Mouse (Mus musculus) splenic B cell, adult 2 months (primary cell): ENCODE data around the gene Slc39a1.

Experiments used
- DNase-seq: peaks from one replicate; pipeline ENCODE4 v3.0.0-alpha.2; 2011; ENCODE audit warnings: low read depth, low spot score
- H3K27me3 ChIP-seq: 2 replicates; pipeline ENCODE4 v1.6.1; 2012; ENCODE audit warnings: mild to moderate bottlenecking, low read length, moderate library complexity, mixed read lengths; ENCODE audit not compliant: control insufficient read depth, poor library complexity, insufficient read depth, severe bottlenecking
- H3K36me3 ChIP-seq: 2 replicates; pipeline ENCODE4 v1.6.1; 2012; ENCODE audit warnings: mild to moderate bottlenecking, low read length, moderate library complexity, mixed read lengths; ENCODE audit not compliant: control insufficient read depth, poor library complexity, insufficient read depth, severe bottlenecking

Gene Slc39a1

GRCm38 (mm10) chr3:90247960-90248745 is at the start of gene Slc39a1:
Gene Slc39a1 (plus strand): TSS chr3:90248172.
- DNase-seq = peak; percentile 90
- Histone ChIP-seq H3K36me3 (peaks cover 2% of the 10 kb centered on the region; the same call in 1 of the 2 replicates), H3K27me3 (no peaks in the 10 kb centered on the region)

- no peak for DNase-seq
- no peaks in the 10 kb centered on the region; the same call in 1 of the 2 replicates for H3K36me3 ChIP-seq
- H3K27me3 ChIP-seq = no peaks in the 10 kb centered on the region
Observed at GRCm38 (mm10) chr3:90202884-90203283, 45.1 kb upstream of the Slc39a1 start.

GRCm38 (mm10) chr3:90203619-90204018 is 44.4 kb upstream of the Slc39a1 start:
- H3K27me3 ChIP-seq = no peaks in the 10 kb centered on the region
- no peak for DNase-seq
- no peaks in the 10 kb centered on the region; the same call in none of the 2 replicates for H3K36me3 ChIP-seq

GRCm38 (mm10) chr3:90204582-90204981 is 43.4 kb upstream of the Slc39a1 start:
- peak; percentile 24 for DNase-seq
- peaks cover 2% of the 10 kb centered on the region for H3K36me3 ChIP-seq
- H3K27me3 ChIP-seq = no peaks in the 10 kb centered on the region

GRCm38 (mm10) chr3:90208662-90209061 is 39.3 kb upstream of the Slc39a1 start:
- Histone ChIP-seq H3K27me3 (no peaks in the 10 kb centered on the region), H3K36me3 (peaks cover 10% of the 10 kb centered on the region)
- DNase-seq = no peak

GRCm38 (mm10) chr3:90209908-90210566 is 37.9 kb upstream of the Slc39a1 start:
- no peaks in the 10 kb centered on the region for H3K27me3 ChIP-seq
- H3K36me3 ChIP-seq = peaks cover 10% of the 10 kb centered on the region
- no peak for DNase-seq

GRCm38 (mm10) chr3:90211475-90212398 is 36.2 kb upstream of the Slc39a1 start:
- Histone ChIP-seq H3K36me3 (peaks cover 10% of the 10 kb centered on the region), H3K27me3 (no peaks in the 10 kb centered on the region)
- DNase-seq = peak; percentile 13

- Histone ChIP-seq H3K27me3 (no peaks in the 10 kb centered on the region), H3K36me3 (peaks cover 10% of the 10 kb centered on the region)
- no peak for DNase-seq
Observed at GRCm38 (mm10) chr3:90212723-90213122, 35.2 kb upstream of the Slc39a1 start.

GRCm38 (mm10) chr3:90213377-90213866 is 34.5 kb upstream of the Slc39a1 start, which contains the start of the genes Rps27 and Rab13:
Gene Rps27 (minus strand): TSS chr3:90213651.
Gene Rab13 (plus strand): TSS chr3:90213695.
- H3K27me3 ChIP-seq = no peaks in the 10 kb centered on the region
- peaks cover 10% of the 10 kb centered on the region for H3K36me3 ChIP-seq
- peak; percentile 97 for DNase-seq

GRCm38 (mm10) chr3:90213956-90214684 is 33.9 kb upstream of the Slc39a1 start:
- no peak for DNase-seq
- Histone ChIP-seq H3K27me3 (no peaks in the 10 kb centered on the region), H3K36me3 (peaks cover 10% of the 10 kb centered on the region)

- Histone ChIP-seq H3K27me3 (no peaks in the 10 kb centered on the region), H3K36me3 (peaks cover 4% of the 10 kb centered on the region; the same call in 1 of the 2 replicates)
- peak; percentile 66 for DNase-seq
Observed at GRCm38 (mm10) chr3:90215825-90216380, 32.1 kb upstream of the Slc39a1 start.

- Histone ChIP-seq H3K27me3 (no peaks in the 10 kb centered on the region), H3K36me3 (no peaks in the 10 kb centered on the region)
- peak; percentile 78 for DNase-seq
Observed at GRCm38 (mm10) chr3:90220088-90220487, 27.9 kb upstream of the Slc39a1 start.

GRCm38 (mm10) chr3:90220531-90220951 is 27.4 kb upstream of the Slc39a1 start:
- DNase-seq = no peak
- Histone ChIP-seq H3K27me3 (no peaks in the 10 kb centered on the region), H3K36me3 (no peaks in the 10 kb centered on the region)
